Mouse (Mus musculus): ENCODE data around the gene Cnppd1. TPM values are rescaled to one million over a fixed set of nuclear protein-coding genes. Genes with fewer than 3 reads are reported as not detected.
A peak's percentile ranks its signal among the peaks of the same experiment; 100 is the strongest.

Gene Cnppd1
- total RNA-seq (2017): 82.6 to 107 TPM (median 99.6 TPM) in 3 replicates

DNA sequence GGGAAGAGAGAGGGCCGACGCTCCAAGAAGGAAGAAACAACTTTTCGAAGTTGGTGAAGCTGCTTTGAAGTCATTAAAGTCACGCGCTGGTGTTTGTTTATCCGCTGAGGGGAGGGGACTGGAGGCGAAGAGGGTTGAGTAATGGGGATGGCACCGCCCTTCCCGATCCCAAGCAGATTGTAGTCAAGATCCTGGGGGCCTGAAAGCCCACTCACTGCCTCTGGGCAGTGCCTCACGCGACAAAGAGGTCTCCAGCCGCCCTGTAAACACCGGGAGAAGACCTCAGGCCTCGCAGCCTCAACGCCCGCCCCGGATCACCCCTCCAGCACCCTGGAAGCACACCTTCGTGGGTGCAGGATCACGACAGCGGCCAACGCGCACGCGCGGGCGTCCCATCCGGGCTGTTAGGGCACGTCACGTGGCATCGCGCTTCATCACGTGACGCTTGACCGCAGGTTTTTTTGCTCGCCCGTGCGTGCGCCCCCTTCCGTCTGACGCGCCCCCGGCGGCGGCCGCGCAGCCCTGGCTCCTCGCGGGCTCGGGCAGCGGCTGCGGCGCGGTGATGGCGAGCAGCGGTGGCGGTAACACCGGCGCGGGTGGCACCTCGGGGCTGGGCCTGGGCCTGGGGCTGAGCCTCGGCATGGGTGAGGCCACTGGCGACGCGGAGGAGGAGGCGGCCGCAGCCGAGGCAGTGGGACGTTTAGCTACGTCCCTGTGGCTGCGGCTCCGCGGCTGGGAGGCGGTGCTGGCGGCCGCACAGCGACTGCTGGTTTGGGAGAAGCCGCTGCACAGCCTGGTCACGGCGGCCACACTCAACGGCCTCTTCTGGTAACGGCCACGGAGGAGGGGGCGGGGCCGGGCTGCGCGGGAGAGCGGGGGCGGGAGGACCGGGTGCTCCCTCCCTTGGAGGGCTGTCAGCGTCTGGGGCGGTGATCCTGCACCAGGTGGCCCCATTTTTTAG is at the start of gene Cnppd1, which contains the start of gene Retreg2:
Gene Cnppd1 (minus strand): TSS at position 411 of the 961 bp plus-strand sequence.
Gene Retreg2 (plus strand): TSS at position 478 of the 961 bp plus-strand sequence.
- peak; percentile 60 for ATAC-seq (replicated peaks; ENCODE audit: insufficient number of reproducible peaks, low FRiP score, low TSS enrichment, poor library complexity, severe bottlenecking)

GRCm38 (mm10) chr1:75191622-75192402 is 49.3 kb upstream of the Cnppd1 start, which contains the start of the genes Ankzf1 and Atg9a:
Ankzf1 (plus strand) TSS chr1:75192151.
Atg9a (minus strand) TSS chr1:75192196.
- peak; percentile 94 for ATAC-seq (replicated peaks; ENCODE audit: insufficient number of reproducible peaks, low FRiP score, low TSS enrichment, poor library complexity, severe bottlenecking)

DNA sequence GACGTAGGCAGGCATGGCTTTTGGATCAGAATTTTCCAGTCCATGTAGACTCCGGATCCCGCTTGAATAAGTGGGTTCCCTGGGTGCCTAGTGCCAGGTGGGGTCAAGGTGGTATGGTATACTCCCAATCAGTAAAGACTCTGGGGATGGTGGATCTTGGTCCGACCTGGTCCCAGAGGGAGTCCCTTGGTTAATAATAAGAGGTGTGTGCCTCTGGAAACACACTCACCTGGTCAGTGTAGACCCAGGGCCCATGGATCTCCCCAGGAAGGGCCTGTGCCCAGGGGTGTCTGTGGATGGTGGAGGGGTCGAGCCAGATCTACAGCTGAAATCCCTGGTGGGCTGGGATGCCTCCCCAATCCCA is 48.7 kb upstream of the Cnppd1 start:
- no peak for ATAC-seq (replicated peaks; ENCODE audit: insufficient number of reproducible peaks, low FRiP score, low TSS enrichment, poor library complexity, severe bottlenecking)

DNA sequence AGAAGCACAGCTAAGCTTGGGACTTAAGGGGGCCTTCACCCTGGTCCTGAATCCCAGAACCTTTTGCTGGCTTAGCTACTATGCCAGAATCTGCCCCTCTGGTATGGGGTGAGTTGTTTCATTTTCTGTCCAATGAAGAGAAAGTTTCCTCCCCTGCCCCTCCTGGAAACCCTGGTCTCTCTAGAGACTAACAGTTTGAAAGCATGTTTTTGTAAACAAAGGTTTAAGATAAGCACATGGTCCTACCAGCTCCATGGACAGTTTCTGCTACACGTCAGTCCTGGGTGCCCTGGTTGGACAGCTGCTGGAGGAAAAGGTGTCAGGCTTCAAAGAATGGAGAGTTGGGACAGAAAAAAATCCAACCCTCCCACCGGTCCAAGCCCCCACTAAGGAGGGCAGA is 48.1 kb upstream of the Cnppd1 start:
- ATAC-seq (replicated peaks; ENCODE audit: insufficient number of reproducible peaks, low FRiP score, low TSS enrichment, poor library complexity, severe bottlenecking): no peak

GRCm38 (mm10) chr1:75187914-75188483 is 45.5 kb upstream of the Cnppd1 start:
- ATAC-seq (replicated peaks; ENCODE audit: insufficient number of reproducible peaks, low FRiP score, low TSS enrichment, poor library complexity, severe bottlenecking): peak; percentile 68

- no peak for ATAC-seq (replicated peaks; ENCODE audit: insufficient number of reproducible peaks, low FRiP score, low TSS enrichment, poor library complexity, severe bottlenecking)
Measured at GRCm38 (mm10) chr1:75187126-75187525, 44.6 kb upstream of the Cnppd1 start.

- no peak for ATAC-seq (replicated peaks; ENCODE audit: insufficient number of reproducible peaks, low FRiP score, low TSS enrichment, poor library complexity, severe bottlenecking)
Measured at GRCm38 (mm10) chr1:75185495-75185894, 43.0 kb upstream of the Cnppd1 start.

DNA sequence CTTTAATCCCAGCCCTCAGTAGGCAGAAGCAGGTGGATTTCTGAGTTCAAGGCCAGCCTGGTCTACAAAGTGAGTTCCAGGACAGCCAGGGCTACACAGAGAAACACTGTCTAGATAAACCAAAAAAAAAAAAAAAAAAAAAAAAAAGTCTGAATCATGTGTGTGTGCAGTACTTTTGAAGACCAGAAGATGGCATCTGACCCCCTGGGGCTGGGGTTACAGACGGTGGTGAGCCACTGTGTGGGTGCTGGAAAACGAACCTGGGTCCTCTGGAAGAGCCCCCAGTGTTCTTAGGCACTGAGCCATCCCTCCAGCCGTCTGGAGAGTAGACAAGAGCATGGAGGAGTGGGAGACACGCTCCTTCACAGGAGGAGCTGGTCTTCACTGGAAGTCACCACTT is 39.6 kb upstream of the Cnppd1 start:
- ATAC-seq (replicated peaks; ENCODE audit: insufficient number of reproducible peaks, low FRiP score, low TSS enrichment, poor library complexity, severe bottlenecking): no peak

DNA sequence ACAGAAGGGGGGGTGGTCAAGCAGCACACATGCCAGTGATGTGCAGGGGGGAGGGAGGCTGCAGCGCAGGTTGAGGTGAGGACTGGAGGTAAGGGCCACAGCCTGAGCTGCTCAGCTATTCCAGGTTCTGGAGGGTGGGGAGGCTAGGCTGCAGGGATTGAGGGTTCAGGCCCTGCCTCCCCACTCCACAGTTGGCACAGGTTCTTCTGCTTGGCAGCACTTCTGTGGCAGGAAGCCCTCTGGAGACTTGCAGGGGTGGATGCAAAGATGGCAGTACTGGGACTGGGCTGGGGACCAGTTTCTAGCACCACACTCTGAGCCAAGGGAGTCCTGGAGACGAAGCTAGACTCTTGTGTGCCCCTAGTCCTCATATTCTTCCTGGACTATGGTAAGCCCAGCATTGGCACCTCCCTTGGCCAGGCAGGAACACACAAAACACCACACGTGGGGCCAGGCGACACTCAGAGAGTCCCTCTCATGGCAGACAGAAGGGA is 38.9 kb upstream of the Cnppd1 start:
- ATAC-seq (replicated peaks; ENCODE audit: insufficient number of reproducible peaks, low FRiP score, low TSS enrichment, poor library complexity, severe bottlenecking): no peak

GRCm38 (mm10) chr1:75180741-75181140 is 38.2 kb upstream of the Cnppd1 start:
- no peak for ATAC-seq (replicated peaks; ENCODE audit: insufficient number of reproducible peaks, low FRiP score, low TSS enrichment, poor library complexity, severe bottlenecking)

GRCm38 (mm10) chr1:75180105-75180590 is 37.6 kb upstream of the Cnppd1 start, which contains the start of gene Abcb6:
Abcb6 (minus strand) TSS chr1:75180392.
- peak; percentile 87 for ATAC-seq (replicated peaks; ENCODE audit: insufficient number of reproducible peaks, low FRiP score, low TSS enrichment, poor library complexity, severe bottlenecking)

GRCm38 (mm10) chr1:75179334-75180104 is 37.0 kb upstream of the Cnppd1 start:
- ATAC-seq (replicated peaks; ENCODE audit: insufficient number of reproducible peaks, low FRiP score, low TSS enrichment, poor library complexity, severe bottlenecking): peak; percentile 27

DNA sequence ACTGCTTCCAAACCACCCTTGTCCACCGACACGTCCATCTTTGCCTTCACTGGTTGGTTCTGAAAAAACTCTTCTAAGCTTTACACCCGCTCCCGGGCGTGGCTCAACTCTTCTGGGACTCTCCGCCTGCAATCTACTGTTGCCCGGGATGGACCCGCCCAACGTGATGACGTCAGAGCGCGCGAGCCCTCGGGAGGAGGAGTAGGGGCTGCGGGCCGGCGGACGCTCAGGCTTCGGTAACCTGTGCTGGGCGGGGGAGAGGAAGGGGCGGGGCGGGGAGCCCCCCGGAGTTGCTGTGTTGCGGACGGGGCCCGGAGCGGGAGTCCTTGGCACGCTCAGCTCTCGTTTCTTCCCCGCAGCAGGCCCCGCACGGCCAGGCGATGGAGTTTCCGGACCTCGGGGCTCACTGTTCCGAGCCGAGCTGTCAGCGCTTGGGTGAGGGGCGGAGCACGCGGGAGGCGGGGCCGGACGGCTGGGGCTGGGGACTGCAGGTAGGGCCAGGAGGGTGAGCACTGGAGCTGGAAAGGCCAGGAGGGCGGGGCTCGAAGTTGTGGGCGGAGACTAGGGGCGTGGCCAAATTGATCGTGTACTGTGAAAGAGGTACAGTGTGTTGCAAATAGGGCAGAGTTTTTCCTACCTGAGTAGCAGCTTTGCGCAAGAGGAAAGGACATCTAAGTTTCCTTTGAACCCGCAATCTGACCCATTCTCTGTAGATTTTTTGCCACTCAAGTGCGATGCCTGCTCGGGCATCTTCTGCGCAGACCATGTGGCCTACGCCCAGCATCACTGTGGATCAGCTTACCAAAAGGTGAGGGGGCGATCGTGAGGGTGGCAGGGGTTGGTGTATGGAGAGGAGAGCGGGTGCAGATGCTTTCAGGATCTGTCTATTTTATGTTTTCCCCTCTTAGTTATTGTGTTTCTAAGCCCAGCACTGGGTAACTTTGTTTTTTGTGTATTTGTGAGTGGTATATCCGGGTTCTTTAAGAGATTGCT is 26.3 kb upstream of the Cnppd1 start, which contains the start of gene Zfand2b:
Gene Zfand2b (plus strand): TSS at position 175 of the 993 bp plus-strand sequence.
- peak; percentile 91 for ATAC-seq (replicated peaks; ENCODE audit: insufficient number of reproducible peaks, low FRiP score, low TSS enrichment, poor library complexity, severe bottlenecking)

DNA sequence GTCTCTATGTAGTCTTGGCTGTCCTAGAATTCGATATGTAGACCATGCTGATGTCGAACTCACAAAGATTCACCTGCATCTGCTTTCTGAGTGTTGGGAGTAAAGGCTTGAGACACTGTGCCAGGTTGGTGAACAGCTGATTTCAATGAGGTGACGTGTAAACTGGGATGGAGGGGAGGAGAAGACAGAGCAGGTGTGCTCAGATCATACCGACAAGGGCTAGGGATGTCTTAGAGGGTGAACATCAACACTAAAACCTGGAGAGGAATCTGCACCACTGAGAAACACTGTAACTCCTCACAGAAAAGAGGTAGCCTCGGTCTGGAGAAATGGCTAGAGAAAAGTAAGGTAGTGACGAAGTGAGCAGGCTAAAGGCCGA is 25.6 kb upstream of the Cnppd1 start:
- no peak for ATAC-seq (replicated peaks; ENCODE audit: insufficient number of reproducible peaks, low FRiP score, low TSS enrichment, poor library complexity, severe bottlenecking)

GRCm38 (mm10) chr1:75160256-75160617 is 17.7 kb upstream of the Cnppd1 start:
- ATAC-seq (replicated peaks; ENCODE audit: insufficient number of reproducible peaks, low FRiP score, low TSS enrichment, poor library complexity, severe bottlenecking): no peak

- no peak for ATAC-seq (replicated peaks; ENCODE audit: insufficient number of reproducible peaks, low FRiP score, low TSS enrichment, poor library complexity, severe bottlenecking)
Measured at GRCm38 (mm10) chr1:75159540-75160255, 17.2 kb upstream of the Cnppd1 start.

Data from monocyte, adult 5-6 weeks (primary cell).